Mouse (Mus musculus) retina, embryonic 14.5 days (tissue): ENCODE data around the gene Serpine2.
A peak's percentile ranks its signal among the peaks of the same experiment; 100 is the strongest.

Experiments used
- DNase-seq: peaks from one replicate; pipeline ENCODE4 v3.0.0-alpha.2; 2015; ENCODE audit warnings: low spot score

Gene Serpine2

GRCm38 (mm10) chr1:79815446-79815845 lies 45.5 kb downstream of the Serpine2 start:
- DNase-seq: no peak

GRCm38 (mm10) chr1:79809447-79809846 lies 51.5 kb downstream of the Serpine2 start:
- no peak for DNase-seq

GRCm38 (mm10) chr1:79806865-79807264 lies 54.1 kb downstream of the Serpine2 start:
- no peak for DNase-seq

- DNase-seq: no peak
Observed at GRCm38 (mm10) chr1:79803614-79804013, 57.4 kb downstream of the Serpine2 start.

GRCm38 (mm10) chr1:79802858-79803427 lies 58.0 kb downstream of the Serpine2 start:
- no peak for DNase-seq

GRCm38 (mm10) chr1:79797084-79797483 lies 63.9 kb downstream of the Serpine2 start:
- no peak for DNase-seq

- peak; percentile 61 for DNase-seq
Observed at GRCm38 (mm10) chr1:79786267-79786927, 74.6 kb downstream of the Serpine2 start.

GRCm38 (mm10) chr1:79782433-79782832 lies 78.5 kb downstream of the Serpine2 start:
- no peak for DNase-seq

- no peak for DNase-seq
Observed at GRCm38 (mm10) chr1:79778011-79778410, 83.0 kb downstream of the Serpine2 start.

GRCm38 (mm10) chr1:79775927-79776458 lies 85.0 kb downstream of the Serpine2 start, which contains the start of the genes Mrpl44 and Wdfy1:
Gene Mrpl44 (plus strand): TSS chr1:79776018.
Gene Wdfy1 (minus strand): TSS chr1:79776143.
- peak; percentile 98 for DNase-seq

GRCm38 (mm10) chr1:79774164-79774780 lies 86.7 kb downstream of the Serpine2 start:
- DNase-seq: no peak

GRCm38 (mm10) chr1:79768231-79768630 lies 92.7 kb downstream of the Serpine2 start:
- no peak for DNase-seq

- DNase-seq: no peak
Observed at GRCm38 (mm10) chr1:79764483-79764882, 96.5 kb downstream of the Serpine2 start.

- DNase-seq: no peak
Observed at GRCm38 (mm10) chr1:79764031-79764430, 96.9 kb downstream of the Serpine2 start.

GRCm38 (mm10) chr1:79762282-79763250 lies 98.4 kb downstream of the Serpine2 start:
- DNase-seq: no peak

GRCm38 (mm10) chr1:79761917-79762271 lies 99.1 kb downstream of the Serpine2 start:
- DNase-seq: no peak

- peak; percentile 92 for DNase-seq
Observed at GRCm38 (mm10) chr1:79761106-79761916, 99.7 kb downstream of the Serpine2 start.

GRCm38 (mm10) chr1:79760656-79761055 lies 100.3 kb downstream of the Serpine2 start:
- DNase-seq: peak; percentile 38

- no peak for DNase-seq
Observed at GRCm38 (mm10) chr1:79759436-79759972, 101.5 kb downstream of the Serpine2 start.

GRCm38 (mm10) chr1:79759006-79759405 lies 102.0 kb downstream of the Serpine2 start:
- DNase-seq: no peak

- DNase-seq: no peak
Observed at GRCm38 (mm10) chr1:79757597-79757996, 103.4 kb downstream of the Serpine2 start.
